Mouse (Mus musculus) frontal cortex, postnatal 25 days (tissue): ENCODE measurements around the gene Rab20.

Experiments
- DNase-seq, 2 experiments: peaks; one replicate each; pipeline ENCODE4 v3.0.0; 2022; ENCODE audit warnings: low spot score in 2 of 2

Rab20 gene

GRCm38 (mm10) chr8:11454228-11454627, 24.3 kb downstream of the Rab20 start:
- DNase-seq: no peak

DNA sequence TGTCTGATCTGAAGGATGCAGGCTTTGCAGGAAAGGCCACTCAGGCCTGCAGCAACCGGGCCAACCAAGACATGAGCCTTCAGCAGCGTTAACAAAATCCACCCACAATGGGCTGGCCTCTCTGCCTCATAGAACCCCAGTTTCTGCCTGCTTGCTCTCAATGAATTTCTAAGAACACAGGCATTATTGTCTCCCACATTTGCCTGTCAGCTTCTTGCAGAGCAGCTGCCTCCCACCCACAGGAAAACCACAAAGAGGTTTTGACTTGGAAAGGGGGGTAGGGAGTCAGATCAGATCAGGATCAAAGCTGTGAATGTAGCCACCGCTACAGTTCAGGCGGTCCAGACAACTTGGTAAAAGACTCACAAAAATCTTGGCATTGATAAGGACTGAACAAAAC, 25.5 kb downstream of the Rab20 start:
- no peak for DNase-seq

DNA sequence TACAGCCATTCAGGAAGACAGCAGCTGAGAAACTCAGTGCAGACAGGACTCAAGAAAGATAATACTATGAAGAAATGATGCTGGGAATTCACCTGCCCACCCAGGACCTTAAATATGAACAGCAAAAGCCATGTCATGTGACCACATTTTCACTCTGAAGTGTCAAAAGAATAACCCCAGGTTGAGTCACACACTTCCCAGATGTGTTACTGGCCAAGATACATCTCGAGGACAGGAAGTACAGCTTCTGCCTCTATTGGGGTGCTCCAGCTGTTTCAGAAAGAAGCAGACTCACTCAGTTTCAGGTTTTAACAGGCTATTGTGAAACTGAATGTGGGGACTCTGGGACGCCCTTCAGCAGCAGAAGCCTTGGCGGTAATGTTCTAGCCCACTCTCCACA, 26.0 kb downstream of the Rab20 start:
- DNase-seq: no peak

DNA sequence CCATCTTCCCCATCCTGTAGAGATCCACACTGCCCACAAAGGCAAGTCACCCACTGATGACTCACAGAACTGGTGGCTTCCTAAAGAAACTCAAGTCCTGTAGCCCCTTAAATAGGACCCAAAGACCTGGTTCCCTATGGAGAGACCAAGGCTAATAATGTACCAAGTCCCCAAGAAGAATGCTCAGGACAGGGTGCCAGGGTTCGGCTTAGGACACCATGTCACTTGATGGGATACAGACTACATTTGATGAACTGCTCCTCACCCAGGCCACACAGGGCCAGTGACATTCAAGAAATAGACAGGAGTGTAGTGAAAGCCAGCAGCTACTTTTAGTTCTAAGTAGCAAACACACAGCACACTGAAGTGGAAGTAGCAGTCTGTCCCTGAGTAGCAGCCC, 26.4 kb downstream of the Rab20 start:
- no peak for DNase-seq

- DNase-seq: peak in 1 of 2 experiments; percentile 15
Observed at GRCm38 (mm10) chr8:11450184-11451113, 28.1 kb downstream of the Rab20 start.

DNA sequence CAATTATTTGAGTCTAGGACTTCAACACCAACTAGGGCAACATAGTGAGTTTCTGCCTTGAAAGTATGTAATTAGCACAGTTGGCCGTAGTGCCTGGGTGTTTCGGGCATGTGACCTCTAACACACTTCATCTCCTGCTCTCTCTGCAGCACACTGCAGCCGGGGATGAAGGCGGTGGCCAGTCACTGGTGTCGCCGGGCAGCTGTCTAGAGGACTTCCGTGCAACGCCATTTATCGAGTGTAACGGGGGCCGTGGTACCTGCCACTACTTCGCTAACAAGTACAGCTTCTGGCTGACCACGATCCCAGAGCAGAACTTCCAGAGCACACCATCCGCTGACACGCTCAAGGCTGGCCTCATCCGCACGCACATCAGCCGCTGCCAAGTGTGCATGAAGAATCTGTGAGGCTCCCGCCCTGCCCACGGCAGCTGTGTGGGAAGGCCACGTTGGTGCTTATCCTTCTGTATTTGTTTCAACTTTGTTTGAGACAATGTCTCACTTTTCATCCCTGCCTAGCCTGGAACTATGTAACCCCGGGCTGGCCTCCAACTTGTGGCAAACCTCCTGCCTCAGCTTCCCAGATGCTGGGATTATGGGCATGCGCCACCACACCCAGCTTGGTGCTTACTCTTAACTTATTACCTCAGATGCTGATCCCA, 30.5 kb downstream of the Rab20 start:
- DNase-seq: no peak

DNA sequence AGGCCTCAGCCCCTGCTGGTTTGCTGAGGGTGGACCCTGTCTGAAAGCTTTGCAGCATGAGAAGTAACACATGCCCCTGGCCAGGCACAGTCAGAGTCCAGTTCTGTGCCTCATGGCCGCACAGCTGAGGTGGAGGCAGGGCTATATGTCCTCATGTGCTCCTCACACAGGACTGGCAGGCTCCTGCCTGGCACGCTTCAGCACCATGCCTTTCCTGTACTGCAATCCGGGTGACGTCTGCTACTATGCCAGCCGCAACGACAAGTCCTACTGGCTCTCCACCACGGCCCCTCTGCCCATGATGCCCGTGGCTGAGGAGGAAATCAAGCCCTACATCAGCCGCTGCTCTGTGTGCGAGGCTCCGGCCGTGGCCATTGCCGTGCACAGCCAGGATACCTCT, 32.7 kb downstream of the Rab20 start:
- DNase-seq: no peak

- DNase-seq: no peak
Observed at GRCm38 (mm10) chr8:11444216-11444615, 34.3 kb downstream of the Rab20 start.

- DNase-seq: no peak
Observed at GRCm38 (mm10) chr8:11443611-11444010, 34.9 kb downstream of the Rab20 start.

DNA sequence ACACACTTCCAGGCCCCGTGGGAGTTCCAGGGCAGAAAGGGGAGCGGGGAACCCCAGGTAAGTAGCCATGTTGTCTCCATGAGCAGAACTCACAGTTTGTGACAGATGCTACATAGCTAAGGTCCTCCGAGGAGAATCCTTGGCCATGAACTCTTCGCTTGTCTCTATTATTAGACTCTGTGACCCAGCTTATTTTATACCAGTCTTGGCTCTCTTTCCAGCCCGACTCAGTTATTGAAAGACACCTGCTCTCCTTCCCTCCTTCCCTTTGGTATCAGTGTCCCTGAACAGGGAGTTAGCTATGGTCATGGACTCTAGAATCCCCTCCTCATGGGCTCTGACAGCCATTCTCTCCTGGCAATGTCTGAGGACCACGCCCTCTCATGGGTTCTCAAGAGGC, 37.2 kb downstream of the Rab20 start:
- no peak for DNase-seq

DNA sequence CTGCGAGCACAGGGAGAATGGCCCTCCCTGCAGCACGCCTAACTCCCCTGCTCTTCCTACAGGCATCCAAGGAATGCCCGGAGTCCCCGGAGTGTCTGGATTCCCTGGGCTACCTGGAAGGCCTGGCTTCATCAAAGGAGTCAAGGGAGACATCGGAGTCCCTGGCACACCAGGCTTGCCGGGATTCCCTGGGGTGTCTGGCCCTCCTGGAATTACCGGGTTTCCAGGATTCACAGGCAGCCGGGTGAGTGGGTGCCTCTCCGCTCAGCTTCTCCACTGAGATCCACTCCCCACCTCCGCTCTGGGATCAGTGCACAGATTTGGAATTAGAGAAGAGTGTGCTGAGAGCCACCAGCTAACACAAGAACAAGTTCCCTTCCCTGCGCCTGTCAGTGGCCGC, 40.6 kb downstream of the Rab20 start:
- peak in 1 of 2 experiments; percentile 33 for DNase-seq

DNA sequence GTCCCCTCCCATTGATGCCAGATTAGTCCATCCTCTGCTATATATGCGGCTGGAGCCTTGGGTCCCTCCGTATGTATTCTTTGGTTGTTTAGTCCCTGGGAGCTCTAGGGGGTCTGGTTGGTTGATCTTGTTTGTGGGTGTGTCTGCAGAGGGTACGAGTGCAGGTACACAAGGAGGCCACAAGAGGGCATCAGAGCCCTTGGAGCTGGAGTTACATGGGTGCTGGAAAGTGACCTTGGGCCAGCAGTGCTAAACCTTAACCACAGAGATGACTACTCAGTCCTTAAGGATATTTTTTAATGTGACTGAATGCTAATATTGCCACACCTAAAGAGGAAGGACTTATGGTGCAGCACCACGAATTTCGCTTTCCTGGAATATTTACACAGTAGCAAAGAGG, 47.8 kb downstream of the Rab20 start:
- DNase-seq: no peak

DNA sequence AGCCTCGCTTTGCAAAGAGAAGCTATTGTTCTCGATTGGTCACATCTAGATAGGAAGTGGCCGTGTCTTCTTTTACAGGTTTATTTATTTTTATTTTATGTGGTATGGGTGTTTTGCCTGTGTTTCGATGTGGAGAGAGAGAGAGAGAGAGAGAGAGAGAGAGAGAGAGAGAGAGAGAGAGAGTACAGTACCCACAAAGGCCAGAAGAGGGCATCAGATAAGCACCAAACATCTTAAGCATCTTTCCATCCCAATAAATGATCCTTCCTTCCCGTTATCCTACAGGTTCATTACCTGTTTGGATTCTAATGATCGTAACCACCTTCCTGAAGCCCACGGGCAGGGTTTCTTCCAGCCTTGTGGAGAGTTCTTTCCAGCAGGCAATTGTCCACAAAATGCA, 55.4 kb downstream of the Rab20 start:
- DNase-seq: no peak

DNA sequence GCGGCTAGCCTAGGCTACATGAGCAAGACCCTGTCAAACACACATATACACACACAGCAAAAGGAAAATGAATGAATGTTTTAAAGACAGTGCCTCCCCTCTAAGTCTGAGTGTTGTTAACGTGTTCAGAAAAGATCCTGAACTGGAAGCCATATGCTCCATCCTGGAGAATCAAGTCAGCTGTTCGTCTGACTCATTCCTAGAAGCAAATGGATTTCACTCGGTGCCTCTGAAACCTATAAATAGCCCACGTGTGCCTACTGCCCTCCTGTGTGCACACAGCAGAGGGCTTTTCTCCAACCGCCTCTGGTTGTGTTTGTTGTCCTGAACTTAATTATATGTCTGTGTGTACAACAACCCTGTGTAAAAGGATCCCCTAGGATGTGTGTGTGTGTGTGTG, 56.5 kb downstream of the Rab20 start:
- DNase-seq: no peak

GRCm38 (mm10) chr8:11421105-11421504, 57.4 kb downstream of the Rab20 start:
- DNase-seq: peak; percentile 43 to 54

DNA sequence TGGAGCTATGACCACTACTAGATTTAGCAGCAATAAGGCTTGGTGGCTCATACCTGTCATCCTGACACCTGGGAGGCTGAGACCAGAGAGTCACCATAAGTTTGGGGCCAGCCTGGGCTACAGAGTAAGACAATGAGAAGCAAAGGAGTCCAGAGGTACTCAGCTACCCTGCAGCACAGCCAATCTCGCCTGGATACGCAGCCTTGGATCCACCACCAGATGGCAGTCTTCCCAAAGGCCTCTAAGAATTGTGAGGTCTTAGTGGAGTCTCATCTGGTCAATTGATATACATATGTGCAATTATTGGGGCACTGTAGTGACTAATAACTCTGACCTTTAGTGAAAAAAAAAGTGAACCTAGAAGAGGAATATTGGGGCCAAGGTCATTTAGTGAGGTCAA, 58.9 kb downstream of the Rab20 start:
- peak in 1 of 2 experiments; percentile 38 for DNase-seq

DNA sequence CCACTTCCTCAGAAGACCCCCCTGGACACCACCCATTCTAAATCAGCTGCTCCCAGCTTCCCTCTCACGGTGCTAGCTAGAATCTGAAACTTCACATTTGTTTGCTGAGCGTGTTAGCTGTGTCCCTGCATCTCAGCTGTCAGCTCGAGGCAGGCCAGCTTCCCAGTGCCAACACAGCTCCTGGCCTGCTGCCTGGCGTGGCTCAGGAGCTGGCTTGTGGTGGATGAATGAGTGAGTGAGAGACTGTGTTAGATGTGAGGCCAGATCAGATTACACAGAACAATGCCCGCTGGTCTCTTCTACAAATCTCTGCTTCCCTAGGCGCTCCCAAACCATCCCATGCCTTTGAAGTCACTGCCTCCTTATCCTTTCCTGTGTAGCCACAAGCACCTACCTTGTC, 59.3 kb downstream of the Rab20 start:
- DNase-seq: peak; percentile 29 to 61

GRCm38 (mm10) chr8:11417762-11418161, 60.7 kb downstream of the Rab20 start:
- DNase-seq: no peak

- no peak for DNase-seq
Observed at GRCm38 (mm10) chr8:11415089-11415488, 63.4 kb downstream of the Rab20 start.

GRCm38 (mm10) chr8:11414304-11414703, 64.2 kb downstream of the Rab20 start:
- peak; percentile 39 to 52 for DNase-seq

GRCm38 (mm10) chr8:11412450-11412849, 66.1 kb downstream of the Rab20 start:
- DNase-seq: no peak

- no peak for DNase-seq
Observed at GRCm38 (mm10) chr8:11411504-11412124, 66.9 kb downstream of the Rab20 start.
